Mouse (Mus musculus) monocyte, adult 2 months (primary cell): ENCODE data around the gene Ercc6.

Experiments
- DNase-seq, 2 experiments: peaks; one replicate each; pipeline ENCODE4 v3.0.0; 2022; ENCODE audit warnings: low spot score in 2 of 2, low read depth in 1 of 2

The Ercc6 gene

GRCm38 (mm10) chr14:32513336-32514032 lies at the start of gene Ercc6:
TSS of gene Ercc6 (plus strand) at chr14:32513521.
- DNase-seq: peak; percentile 78 to 90

- DNase-seq: no peak
Observed at GRCm38 (mm10) chr14:32464601-32465505, 48.5 kb upstream of the Ercc6 start, which contains the start of gene Slc18a3. TSS of gene Slc18a3 (minus strand) at chr14:32464850.

DNA sequence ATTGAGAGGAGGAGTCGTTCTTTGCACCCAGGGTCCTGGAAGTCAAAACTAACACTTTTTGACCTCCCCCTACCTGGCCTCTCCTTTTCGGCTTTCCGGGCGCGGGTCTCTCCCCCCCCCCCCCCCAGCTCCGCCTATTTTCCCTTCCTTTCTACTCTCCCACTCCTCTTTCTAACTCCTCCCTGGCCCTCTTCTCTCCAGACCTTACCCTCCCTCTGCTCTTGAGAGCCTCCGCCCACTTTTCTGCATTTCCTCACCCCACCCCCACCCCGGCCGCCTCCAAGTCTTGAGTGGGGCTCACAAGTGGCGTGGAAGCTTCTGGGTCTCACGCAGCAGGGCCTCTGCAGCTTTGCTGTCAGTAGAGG lies 47.8 kb upstream of the Ercc6 start:
- no peak for DNase-seq

GRCm38 (mm10) chr14:32465889-32466288 lies 47.4 kb upstream of the Ercc6 start, which contains the start of gene Chat:
TSS of gene Chat (minus strand) at chr14:32465989.
- DNase-seq: no peak

DNA sequence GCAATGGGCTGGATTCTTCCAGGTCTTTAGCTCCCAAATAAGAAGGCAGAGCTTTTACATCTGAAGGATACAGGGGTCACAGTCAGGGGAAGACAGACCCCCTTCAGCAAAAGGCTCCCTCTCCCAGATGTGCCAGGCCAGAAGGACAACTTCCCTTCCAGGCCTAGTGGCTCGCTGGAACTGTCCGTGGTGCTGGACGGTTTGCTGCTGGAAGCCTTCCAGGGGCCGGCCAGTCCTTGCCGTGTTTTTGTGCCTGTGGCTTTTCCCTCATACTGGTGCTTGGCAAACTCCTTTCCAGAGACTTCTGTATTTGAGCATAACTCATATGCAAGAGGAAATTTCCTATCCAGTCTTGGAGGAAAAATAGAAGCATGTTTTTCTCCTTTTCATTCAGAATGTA lies 45.7 kb upstream of the Ercc6 start:
- no peak for DNase-seq

GRCm38 (mm10) chr14:32472996-32473395 lies 40.3 kb upstream of the Ercc6 start:
- no peak for DNase-seq

DNA sequence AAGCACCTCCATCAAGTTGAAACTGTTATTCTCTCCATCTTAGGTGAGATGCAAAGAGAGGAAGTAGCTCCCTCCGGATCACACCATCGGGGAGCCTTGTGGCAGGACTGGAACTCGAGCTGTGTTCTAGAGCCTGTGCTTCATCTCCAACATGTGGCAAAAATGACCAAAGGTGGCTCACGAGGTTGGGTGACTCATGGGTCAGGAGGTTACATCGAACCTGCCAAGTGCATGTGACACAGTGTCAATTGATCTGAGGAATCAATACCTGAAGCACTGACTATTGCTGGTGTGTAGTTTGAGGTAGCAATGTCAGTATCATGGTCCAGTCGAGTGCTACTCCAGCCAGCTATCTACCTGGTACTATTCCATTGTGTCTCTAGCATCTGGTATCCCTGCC lies 36.8 kb upstream of the Ercc6 start:
- no peak for DNase-seq

DNA sequence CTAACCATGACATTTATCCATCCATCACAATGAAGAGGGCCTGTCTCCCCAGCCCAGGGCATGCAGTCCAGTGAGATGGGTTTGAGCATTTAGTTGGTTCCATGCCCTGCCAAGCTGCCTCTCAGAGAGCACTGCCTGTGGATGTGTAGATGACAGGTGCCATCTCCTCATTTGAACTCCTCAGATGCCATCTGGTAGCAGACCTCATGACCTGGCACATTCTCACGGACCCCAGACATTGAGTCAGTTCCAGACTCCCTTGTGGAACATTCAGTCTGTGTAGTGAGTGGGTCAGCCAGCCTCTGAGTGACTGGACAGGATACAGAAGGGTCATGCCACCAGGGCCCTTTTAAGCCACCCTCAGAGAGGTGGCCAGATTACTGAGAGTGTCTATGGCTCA lies 35.7 kb upstream of the Ercc6 start:
- no peak for DNase-seq

DNA sequence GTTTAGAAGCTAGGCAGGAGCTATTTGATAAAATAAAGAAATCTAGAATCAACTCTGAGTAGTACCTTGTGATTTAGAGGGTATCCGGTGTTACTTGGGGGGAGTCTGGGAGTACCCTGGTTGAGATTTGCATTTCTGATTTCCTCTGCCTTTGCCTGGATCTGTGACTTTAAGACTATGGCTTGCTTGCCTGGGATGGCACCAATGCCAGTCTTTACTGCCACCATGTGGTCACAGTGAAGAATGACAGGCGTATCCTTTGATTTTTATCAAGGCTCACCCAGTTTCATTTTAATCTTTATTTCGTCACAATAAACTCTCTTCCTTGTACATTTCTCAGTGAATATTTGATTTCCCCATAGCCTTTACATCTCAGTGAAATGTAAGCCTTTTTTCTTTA lies 31.3 kb upstream of the Ercc6 start:
- DNase-seq: no peak

DNA sequence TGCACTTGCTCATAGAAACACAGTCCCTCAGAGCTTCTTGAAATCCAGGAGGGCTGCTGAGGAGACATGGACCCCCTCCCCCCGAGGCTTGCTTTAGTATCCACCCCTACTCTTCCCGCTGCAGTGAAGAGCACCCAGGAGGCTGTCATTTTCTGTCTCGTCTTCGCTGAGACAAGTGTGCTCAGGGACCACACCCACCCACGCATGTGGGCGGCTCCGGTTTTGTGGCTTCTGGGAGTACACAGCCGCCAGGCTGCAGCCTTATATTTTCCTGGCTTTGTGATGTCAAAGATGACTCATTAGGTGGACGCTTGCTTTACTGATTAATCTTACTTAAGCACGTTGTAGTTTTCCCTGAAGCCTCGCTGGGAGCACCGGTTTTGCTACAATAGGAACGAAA lies 20.8 kb upstream of the Ercc6 start:
- DNase-seq: peak in 1 of 2 experiments; percentile 9

GRCm38 (mm10) chr14:32496115-32496850 lies 17.0 kb upstream of the Ercc6 start:
- DNase-seq: no peak

- no peak for DNase-seq
Observed at GRCm38 (mm10) chr14:32501303-32501702, 12.0 kb upstream of the Ercc6 start.

DNA sequence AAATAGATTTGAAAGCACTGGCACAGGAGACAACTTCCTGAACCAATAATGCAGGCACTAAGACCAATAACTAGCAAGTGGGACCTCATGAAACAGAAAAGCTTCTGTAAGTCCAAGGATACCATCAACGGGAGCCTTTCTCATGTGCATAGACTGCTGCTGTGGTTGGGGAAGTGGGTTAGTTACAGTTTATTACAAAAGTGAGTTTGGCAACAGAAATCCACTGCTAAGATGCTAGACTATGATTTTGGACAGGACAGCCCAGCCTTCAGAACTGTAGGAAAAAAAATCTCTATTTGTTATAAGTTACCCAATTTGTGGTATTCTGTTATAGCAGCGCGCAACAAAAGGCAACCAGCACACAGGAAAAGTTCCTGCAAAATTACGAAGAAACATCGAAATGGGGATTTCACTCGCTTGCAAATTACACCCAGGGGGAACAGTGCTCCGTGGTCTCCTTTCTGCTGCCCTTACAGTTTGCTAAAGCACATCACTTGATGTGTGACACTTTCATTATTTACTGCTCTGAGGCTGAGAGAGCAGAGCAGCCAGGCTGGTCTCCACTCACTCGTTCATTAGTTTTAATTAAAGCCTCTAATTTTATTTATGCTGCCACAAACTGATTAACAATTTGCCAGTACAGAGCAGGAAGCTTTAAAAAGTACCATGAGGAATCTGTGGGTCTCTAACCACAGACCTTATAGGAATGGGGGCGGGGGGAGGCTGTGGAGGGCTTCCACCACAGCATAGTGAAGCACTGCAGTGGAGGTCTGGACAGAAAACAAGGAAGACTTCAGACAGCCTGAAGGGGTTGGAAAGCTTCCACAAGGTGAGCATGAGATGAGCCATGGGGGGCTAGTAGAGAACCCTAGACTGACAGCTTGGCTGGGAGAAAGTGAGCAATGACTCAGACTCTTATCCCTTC lies 10.3 kb upstream of the Ercc6 start:
- DNase-seq: no peak

DNA sequence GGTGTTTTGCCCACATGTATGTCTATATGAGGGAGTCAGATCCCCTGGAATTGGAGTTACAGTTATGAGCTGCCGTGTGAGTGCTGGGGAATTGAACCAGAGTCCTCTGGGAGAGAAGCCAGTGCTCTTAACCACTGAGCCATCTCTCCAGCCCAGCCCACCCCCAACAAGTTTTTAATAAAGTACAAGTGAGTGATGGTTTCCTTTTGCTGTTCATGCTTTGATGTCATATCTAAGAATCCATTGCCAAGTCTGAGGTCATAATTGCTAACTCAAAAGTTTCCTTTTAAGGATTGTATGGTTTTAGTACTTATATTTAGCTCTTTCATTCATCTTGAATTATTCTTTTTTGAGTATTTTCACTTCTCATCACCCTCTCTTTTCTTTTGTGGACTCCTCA lies 9.4 kb upstream of the Ercc6 start:
- DNase-seq: no peak

- DNase-seq: no peak
Observed at GRCm38 (mm10) chr14:32506329-32506728, 7.0 kb upstream of the Ercc6 start.

DNA sequence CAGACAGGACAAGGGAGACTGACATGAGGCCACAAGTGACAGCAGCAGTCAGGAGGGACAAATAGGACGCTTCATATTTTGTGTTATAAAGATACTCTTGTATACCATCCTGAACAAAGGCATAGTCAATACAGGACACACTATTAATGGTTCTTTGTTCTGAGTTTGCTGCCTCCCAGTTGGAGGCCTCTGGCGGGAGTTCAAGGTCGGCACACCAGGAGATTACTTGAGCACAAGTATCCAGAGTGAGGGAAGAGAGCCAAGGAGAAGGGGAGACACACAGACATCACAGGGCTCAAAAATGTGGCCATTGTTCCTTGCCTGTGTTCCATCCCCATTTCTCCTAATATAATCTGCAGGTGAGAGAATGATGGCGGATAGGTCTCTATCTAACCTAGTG lies 6.1 kb upstream of the Ercc6 start:
- no peak for DNase-seq

GRCm38 (mm10) chr14:32508105-32508835 lies 5.1 kb upstream of the Ercc6 start:
- no peak for DNase-seq

- no peak for DNase-seq
Observed at GRCm38 (mm10) chr14:32509443-32509961, 3.8 kb upstream of the Ercc6 start.

DNA sequence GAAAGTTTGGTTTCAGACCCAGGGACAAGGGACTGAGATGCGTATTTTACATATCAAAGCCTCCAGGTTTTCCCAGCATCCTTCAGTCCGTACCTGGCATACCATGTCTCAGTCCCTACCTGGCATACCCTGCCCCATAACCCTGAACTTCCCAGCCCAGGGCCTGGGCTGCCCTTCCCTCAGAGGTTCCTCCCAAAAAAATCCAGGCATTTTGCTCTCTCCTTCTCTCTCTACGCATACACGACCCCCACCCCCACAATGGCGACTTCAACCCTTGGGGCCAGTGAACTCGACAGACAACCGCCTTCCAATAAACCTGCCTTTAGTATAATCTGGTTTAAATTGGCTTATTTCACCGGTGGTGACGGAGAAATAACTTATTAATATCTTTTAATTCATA lies 409 bp upstream of the Ercc6 start:
- no peak for DNase-seq

GRCm38 (mm10) chr14:32516086-32516485 lies 2.8 kb downstream of the Ercc6 start:
- no peak for DNase-seq
